Mouse (Mus musculus) spleen, postnatal 10 days (tissue): ENCODE measurements around the gene Sorl1.

Experiments
- DNase-seq, 2 experiments: peaks; one replicate each; pipeline ENCODE4 v3.0.0; 2021 to 2022; ENCODE audit warnings: low spot score in 2 of 2

The Sorl1 gene

GRCm38 (mm10) chr9:41925721-41926120 lies 198.4 kb downstream of the Sorl1 start:
- no peak for DNase-seq

DNA sequence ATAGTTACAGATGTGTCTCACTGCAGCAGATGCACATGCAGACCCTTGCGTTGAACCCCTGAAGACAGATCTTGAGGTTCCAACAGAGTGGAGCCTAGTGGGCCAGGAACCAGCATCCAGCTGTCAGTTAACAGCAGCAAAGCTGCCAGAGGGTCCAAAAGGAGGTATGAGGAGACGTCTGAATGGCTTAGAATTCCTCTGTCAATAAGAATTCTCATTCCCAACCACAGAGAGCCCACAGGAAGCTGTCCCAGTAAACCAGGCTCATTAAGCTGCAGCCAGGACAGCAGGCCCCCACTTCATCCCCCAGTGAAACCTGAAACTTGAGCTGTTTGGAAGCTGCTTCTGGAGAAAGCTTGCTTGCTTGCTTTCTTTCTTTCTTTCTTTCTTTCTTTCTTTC lies 200.0 kb downstream of the Sorl1 start:
- no peak for DNase-seq

GRCm38 (mm10) chr9:41922416-41922815 lies 201.7 kb downstream of the Sorl1 start:
- DNase-seq, result no peak

DNA sequence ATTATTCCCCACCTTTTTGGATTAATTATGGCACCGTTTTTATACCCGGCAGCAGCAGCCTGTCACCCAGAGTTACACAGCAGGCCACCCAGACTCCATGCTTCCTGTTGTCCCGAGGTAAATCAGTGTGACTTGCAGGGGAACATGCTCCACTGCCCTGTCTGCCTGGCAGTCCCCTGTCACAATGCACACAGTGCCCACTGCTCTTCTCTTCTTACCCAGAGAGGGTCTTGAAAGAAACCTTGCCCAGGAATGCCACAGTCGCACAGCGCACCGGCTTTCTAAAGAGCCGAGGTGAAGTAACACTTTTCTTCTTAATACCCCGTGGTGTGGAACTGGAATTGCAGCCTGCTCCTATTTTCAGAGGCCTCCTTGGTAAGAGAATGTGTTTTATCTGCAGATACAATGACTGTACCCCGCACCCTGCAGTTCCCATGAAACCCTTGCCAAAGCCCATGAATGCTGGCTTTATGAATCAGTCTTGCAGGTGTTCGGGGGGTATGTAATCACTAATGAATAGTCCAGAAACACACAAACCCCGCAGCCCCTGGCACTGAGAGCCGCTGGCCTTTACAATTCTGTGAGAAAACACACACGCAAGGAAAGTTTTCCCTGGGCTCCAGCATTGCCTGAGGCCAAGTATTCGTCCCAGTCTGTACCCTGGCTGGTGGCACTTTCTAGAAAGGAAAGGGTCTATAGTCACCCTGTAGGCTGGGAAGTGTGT lies 205.3 kb downstream of the Sorl1 start:
- DNase-seq, result no peak

- no peak for DNase-seq
These were observed 205.9 kb downstream of the Sorl1 start for GRCm38 (mm10) chr9:41918155-41918554.

DNA sequence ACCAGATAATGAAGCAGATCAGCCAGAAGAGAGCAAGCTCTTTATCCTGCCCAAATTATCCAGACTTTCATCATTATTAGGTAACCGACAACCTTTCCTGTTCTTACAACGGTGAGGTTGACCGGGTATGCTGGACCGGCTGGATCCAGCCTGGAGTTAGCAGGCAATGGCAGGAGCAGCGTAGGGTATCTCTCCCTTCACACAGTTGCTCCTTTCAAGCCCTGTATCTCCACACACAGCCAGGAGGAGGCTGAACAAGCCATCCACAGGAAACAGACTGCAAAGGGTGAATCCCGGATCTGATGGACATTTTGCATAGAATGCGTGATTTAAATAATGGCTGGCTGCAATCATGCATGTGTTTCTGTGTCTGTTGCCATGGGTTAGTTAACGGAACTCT lies 208.5 kb downstream of the Sorl1 start:
- DNase-seq, result no peak
